Mouse (Mus musculus) right cerebral cortex, postnatal 10 days (tissue): ENCODE results near the gene Zbed3.

Experiments
- DNase-seq, 2 experiments: peaks; one replicate each; pipeline ENCODE4 v3.0.0; 2021; ENCODE audit warnings: low spot score in 2 of 2

Gene Zbed3

DNA sequence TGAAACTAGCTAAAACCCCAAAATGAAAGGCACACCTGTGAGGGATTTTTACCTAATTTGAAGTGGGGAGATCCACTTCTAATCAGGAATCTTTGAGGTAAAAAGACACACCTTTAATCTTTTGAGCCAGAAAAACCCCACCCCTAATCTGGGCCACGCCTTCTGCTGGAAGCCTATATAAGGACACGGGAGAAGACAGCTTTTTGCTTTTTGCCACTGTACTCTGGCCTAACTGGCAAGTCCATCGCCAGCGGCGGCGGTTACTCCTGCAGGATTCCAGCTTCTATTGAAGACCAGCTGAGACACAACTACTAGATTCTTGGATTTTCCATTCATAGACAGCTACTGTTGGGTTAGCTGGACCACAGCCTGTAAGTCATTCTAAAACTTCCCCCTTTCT lies at the start of gene Zbed3:
Gene Zbed3, plus strand, starts transcription at position 213 of the 400 bp plus-strand sequence.
- no peak for DNase-seq

DNA sequence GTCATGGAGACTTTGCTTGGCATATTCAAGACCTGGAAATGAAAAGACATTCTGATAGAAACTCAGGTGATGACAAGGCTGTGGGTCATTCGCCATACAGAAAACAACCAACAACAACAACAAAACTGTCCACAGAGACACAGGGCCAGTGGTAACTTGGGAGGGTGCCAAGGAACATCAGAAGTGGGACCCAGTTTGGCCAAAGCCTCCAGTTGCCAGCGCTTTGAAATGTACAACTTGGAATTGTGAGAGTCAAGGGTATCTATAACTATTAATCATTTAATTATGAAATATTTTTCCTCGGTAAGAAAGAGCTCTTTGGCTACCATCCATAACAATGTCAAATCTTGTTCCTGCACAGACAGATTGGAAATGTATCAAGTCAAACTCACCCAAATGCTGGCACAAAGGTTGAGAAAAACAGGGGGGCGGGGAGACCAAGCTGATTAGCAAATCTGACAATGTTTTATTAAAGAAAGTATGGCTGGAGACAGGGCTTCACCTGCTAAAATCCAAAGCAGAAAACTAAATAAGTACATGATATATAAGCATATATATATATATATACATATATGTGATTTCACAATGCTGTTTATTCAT lies 44.9 kb upstream of the Zbed3 start:
- no peak for DNase-seq

DNA sequence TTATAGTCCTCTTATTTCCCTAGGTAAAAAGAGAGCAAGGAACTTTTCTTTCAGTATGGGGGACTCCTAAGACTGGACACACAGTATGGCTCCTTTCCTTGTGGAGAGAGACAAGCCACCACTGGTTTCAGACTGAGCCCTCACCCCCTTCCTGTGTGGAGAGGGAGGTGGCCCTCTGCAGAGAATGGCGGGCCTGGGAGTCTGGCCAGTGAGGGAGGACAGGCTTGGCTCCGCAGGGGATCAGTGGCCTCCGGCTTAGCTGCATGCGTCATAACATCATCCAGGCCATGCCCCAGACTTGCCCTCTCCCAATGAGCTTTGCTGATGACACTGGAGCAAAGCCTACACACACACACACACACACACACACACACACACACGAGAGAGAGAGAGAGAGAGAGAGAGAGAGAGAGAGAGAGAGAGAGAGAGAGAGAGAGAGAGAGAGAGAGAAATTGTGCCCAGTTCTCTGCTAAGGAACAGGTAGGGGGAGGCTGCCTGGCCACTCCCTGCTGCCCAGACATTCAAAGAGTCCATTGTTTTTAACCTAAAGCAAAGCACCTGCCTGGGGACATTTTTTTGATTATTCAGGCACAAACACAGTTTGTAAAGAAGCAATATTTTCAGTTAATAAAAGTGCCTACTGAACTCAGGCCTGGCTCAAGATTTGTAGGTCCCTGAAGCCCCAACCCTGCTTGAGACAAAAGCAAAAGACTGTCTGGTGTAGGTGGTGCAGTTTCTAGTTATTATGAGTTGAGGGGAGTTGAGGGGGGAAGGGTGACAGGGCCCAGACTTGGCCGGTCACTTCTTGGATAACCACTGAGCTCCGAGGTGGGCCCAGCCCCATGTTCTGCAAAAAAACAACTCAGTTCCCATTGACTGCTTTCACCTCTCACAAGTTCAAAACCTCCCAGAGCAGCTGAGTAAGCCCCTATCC lies 41.4 kb upstream of the Zbed3 start:
- DNase-seq = no peak

DNA sequence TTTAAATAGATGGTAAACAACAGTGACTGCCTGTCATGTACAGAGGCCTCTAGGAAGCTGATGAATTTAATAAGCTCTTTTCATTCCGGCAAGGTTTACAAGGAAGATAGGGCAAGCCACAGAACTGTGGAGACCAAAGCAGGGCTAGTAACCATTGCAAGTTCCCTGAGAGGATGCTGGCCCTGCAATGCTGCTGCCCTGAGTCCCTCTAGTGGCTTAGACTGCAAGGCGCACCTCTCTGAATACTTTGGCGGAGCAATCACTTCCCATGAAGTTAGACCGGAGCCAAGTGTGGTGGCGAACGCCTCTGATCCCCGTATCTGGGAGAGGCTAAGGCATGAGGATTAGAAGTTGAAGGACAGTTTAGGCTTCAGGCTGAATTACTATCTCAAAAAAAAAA lies 36.4 kb upstream of the Zbed3 start:
- peak; percentile 85 to 89 for DNase-seq

DNA sequence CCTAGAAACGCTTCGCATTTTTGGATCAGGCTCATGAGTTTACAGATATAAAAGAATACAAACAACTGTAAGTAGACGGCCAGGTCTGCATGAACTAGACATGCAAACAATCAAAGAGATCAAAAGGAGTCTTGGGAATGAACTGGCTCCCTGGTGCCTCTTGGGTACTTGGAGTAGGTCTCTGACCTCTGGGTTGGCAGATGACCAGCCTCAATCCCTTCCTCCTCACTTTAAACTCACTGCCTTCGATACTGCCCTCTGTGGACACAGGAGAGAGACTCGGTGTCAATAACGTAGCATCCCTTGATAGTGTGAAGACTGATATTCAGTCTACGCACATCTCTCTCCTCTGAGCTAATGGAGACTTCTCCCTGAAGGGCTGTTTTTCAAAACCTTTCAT lies 35.4 kb upstream of the Zbed3 start:
- DNase-seq = no peak

DNA sequence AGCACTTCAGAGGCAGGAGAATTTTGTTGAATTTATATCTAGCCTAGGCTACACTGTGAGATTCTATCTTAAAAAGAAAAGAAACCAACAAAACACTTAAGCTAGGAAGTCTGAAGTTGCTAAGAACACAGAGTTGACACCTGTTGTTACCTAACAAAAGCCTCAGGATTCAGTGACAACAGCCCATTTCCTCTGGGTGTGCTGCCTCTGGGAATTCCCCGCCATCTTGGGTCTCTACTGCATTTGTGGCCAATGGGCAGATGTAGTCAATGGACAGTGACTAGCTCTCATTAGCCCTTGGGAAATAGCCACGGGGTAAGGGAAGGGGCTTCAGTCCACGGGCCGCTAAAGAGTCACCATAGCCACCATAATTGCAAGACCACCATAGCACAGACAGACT lies 31.4 kb upstream of the Zbed3 start:
- DNase-seq = no peak

DNA sequence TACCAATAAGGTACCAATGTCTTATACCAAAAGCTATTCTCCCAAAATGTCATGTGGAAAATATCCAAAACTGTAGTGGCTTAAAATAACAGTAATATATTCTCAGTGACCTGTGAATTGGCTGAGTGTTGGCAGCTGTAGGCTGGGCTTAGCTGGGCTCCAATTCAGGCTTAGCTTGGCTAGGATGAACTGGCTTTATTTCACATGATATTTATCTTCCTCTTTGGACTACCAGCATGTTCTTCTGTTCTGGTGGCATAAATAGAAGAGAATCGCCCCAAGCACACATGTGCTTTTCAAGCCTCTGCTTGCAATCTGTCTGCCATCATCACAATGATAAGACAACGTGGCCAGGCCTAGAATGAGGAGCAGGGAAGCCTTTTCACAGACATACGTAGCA lies 23.5 kb upstream of the Zbed3 start:
- DNase-seq = no peak

DNA sequence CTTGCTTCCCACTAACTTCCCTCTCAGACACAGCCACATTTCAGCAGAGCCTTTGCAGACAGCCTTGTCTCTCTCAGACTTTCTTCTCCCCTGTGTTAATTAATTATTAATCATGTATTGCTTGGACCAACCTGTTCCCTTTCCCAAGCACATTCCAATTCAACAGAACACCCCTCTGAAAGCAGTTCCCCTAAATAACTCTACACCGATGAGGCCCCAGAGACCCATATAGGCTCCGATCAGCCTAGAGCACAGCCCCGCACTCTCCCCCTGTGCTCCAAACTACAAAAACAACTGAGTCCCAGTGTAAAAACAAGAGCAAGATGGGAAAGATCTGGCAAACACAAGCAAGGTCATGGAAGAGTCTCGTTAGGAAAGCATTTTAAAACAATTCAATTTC lies 16.8 kb upstream of the Zbed3 start:
- no peak for DNase-seq

DNA sequence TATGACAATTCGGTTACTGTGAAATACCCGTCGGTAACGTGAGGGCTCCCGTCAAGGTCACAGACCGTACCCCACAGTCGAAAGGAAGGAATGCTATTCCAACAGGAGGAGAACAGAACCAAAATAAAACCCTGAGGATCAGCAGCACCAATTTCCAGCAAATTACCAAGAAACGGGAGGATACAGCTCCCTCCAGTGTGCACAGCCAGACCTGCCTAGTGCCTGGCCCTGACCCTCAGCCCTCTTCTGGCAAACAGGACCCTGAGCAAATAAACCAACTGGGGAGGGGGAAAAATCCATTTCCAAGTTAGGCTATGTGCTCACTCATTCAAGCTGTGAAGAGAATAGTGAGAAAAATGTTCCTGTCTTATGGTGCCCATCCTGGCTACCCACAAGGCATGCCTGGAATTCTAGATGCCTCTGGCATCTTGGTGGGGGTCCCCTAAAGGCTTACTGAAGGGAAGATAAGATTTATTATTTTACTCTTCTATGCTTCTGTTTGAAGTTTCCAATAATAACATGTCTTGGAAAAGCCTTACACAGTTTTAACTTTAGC lies 16.2 kb upstream of the Zbed3 start:
- no peak for DNase-seq

DNA sequence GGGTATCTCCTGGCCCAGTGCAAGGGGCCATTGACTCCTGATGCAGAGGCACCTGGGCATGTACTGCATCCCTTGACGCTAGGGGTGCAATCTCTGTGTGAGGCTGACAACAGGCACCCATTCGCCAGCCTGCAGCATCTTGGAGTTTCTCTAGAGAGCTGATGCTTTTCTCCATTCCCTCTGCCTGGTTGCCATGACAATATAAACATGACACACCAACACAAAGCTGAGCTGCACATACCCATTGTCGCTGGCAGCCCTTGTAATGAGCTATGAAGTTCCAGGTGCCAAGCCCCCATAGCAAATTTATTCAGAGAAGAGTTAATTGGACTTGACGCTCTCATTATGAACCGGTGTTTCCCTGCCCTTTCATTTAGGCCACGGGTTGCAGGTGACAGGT lies 11.4 kb upstream of the Zbed3 start:
- peak; percentile 46 to 70 for DNase-seq

DNA sequence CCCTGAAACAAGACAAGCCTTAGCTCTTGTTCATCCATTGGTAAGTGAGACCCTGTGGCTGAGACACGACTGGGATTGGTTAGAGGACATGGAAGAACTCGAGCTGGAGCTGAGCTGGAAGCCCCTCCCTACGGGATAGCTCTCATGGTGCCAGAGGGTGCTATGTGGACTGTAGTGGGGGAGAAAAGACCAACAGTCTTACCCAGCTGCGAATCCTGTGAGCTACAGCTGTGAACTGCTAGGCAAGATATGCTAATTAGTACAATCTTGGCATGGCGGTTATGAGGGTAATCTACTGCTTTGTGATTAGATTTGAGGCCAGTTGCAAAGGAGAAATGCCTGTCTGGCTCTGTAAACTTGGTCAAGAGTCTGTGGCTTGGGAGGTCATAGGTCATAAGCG lies 4.3 kb upstream of the Zbed3 start:
- no peak for DNase-seq

DNA sequence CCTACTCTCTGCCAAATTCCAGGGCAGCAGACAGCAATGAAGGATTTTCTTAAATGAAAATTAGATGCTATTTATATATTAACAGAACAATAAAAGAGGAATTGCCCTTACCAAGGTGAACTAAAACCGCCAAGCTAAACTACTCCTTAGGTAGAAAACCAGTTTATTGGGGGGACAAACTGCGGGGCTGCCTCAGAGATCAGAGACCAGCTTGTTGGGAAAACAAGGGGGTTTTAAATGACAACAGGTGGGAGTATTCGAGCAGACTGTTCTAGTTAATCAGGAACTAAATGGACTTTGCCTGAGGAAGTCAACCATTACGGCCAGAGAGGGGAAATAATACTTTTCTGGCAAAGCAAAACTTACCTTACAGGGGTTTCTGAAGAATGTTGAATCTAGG lies 3.0 kb upstream of the Zbed3 start:
- no peak for DNase-seq

DNA sequence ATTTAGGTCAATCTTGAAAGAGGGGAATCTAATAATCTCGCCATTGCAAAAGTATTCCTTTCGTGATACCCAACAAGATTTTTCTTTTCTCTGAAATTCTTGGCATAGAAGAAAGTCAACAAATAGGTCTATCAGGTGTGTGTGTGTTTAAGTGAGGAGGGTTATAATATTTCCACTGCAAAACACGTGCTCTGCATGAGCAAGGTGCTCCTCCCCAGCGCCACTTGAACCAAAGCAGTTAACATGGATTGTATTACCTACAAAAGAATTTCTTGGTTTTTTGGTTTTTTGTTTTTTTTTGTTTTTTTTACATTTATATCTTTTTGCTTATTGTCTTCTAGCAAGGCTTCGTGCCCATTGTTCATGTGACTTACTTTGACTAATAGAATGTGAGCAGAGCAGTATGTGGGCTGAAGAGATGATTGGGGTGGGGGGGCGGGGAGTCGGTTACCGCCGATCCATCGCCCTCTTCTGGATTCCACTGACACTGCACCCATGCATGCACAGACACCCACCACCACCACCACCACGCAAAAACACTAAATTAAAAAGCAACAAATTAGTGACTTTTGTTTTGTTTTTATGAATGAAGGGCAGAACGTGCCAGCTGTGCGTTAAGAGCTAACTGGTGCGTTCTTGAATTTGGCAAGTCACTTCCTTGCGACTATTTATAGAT lies 676 bp downstream of the Zbed3 start:
- DNase-seq = peak; percentile 75 to 85

DNA sequence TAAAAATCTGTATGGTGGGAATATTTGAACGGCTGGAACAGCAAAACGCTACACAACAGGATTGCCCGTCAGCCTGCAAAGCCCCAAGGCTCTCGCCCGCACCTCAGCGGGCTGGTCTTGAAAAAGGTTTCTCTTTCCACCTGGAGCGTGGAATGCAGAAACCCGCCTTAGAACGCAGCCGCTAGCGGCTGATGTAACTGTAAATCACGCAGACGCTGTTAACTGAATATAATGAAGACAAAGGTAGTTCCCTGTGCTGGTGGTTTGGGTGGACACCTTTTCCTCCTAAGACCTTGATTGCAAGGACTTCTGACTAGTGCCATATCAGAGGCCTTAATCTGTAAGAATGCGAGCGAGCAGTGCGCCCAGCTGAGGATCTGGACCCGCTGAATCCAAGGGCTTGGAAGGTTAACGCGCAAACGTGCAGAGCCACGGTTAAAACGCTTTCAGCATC lies 1.2 kb downstream of the Zbed3 start:
- DNase-seq = peak; percentile 54 to 56

DNA sequence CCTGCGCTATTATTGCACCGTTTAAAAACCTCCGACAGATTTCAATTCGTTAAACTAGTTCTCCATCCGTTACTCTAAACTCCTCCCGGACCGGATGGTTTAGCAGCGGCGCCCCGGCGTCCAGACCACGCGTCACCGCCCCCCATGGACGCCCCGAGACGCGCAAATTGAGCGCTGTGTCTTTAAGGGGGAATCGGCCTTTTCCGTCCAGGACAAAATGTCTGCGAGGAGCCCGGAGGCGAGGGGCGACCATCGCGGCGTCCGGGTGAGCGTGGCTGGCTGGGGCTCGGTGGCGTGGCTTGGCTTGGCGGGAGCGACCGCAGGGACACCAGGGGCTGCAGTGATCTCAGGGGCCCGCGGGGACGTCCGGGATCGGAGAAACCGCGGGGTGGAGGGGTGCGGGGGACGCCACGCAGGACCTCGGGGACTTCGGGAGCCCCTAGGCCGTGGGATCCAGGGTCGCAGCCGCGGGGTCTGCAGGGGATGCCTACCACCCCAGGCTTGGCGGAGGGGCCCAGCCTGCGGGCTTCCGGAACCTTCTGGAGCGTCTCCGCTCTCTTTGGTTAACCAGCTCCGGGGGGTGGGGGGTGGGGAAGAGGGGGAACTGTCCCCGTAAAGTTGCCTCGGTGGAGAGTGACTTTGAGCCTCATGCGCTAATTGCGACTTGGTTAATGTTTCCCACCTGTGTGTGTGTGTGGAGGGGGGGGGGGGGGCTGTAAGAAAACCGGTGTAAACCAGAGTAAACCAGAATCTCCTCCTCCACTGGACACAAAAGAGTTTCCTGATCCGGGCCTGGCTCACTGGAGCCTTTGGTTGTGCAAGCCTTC lies 1.9 kb downstream of the Zbed3 start:
- DNase-seq = peak; percentile 81 to 86

DNA sequence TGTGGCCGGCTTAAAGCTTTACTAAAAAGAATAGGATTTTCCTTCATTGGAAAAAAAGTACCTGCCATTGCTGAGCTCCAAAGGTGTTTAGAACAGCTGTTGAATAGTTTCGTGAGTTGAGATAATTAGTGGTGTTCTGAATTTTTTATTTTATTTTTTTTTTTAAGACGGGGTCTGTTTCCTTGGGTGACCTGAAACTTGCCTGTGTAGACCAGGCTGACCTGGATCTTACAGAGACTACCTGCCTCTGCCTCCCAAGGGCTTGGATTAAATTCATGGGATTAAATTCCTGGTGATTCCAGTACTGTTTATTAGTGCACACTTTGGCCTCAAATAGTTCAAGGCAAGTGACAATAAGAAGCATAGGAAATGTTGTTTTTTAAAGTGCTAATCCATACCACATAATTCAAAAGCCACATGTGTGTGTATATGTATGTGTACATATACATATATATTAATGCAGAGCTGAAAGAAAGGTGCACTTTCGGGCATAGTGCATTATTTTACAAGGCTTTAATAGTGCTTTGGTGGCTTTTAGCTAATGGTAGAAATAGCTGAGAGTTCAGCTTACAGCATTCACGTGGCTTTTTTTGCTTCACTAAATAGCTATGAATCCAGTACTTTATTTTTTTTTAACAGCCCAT lies 2.6 kb downstream of the Zbed3 start:
- no peak for DNase-seq

DNA sequence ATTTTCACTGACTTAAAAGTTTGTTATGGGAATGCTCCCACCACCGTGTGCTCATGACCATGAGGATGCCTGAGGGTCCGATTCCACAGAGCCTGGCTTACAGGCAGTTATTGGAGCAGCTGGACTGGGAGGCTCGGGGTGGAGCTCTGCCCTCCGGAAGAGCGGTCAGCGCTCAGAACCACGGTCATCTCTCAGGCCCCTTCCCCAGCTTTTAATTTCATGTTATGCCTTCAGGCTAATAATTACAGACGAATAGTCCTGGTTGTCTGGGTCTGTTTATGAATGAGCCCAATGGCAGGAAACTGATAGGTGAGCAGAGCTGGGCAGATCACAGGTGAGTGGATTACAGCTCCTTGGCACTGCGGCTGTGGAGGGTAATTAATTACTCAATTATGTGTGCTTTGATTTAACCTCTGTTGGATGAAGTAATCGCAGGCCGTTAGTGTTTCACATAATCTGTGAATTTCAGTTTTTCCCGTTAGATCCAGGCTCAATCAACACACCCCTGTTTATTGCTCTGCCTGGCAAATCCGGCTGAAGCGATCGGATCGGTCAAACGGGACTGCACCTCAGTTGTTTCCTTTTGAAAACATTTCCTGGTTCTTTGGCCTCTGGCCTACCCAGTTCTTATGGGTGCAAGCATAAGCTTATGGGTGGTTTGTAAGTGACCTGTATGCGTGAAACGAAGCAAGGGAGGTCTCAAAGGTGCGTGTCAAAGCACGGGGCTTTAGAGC lies 3.4 kb downstream of the Zbed3 start:
- DNase-seq = no peak

DNA sequence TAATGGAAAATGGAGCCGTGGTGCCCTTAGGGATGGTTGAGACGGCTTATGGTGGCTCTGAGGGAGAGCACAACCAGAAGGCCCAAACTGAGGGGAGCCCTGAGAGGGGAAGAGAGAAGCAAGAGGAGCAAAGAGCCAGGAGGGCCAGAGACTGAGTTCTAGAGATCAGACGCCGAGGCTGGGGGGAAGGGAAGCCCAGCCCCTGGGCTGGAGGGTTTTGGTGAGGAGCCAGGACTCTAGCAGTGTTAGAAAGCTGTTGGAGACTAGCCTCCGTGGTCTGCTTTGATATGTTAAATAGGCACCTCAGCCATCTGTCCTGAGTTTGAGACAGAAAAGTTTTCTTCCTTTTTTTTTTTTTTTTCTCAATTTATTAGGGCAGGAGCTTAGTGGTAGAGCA lies 3.9 kb downstream of the Zbed3 start:
- peak; percentile 80 for DNase-seq

DNA sequence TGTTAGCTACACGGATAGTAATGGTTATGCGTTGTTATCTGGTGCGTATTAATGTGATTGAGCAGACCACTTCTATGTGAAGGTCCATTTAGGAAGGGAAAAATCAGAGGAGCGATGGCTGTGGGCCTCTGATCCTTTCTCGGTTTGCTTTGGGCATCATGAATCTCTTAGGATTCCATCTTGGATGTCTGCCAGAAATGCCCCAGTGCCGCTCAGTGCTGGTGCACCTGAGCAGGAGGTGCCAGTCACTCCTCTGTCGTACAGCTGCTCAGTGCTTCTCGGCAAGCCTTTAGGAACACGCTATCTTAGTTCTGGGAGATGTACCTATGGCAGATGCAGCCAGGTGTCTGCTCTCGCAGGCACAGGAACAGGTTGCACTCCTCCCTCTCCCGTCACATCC lies 5.4 kb downstream of the Zbed3 start:
- no peak for DNase-seq

DNA sequence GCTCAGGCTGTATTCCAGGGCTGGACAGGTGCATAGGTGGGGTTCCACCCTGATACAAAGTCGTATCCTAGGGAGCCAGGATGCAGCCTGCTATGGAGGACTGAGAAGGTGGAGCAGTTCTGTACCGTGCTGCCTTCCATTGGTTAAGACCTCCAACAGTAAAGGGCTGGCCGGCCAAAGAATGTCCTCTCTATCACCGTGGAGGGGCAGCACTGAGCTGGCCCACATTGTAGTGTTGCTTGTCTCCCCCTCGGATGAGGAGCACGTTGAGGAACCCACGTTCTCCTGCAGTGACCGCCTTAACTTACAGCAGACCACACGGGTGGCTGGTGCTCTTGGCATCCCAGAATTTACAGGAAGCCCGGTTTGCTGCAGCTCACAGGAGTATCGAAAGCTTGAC lies 7.1 kb downstream of the Zbed3 start:
- DNase-seq = no peak
